Mouse (Mus musculus) heart, embryonic 15.5 days (tissue): ENCODE measurements at regions not wholly inside any gene's neighbourhood (a gene's known extent, or its start where the extent isn't known, plus 50 kb on each side); places are given as distances from the start of the nearest gene placed in this dataset.

Experiments
- ATAC-seq: fragments of 200-750 bp; cut with Nextera tagmentation; replicated peaks from 2 replicates; pipeline ENCODE4 v1.8.0; 2017; ENCODE audit warnings: low read depth, moderate TSS enrichment; ENCODE audit not compliant: insufficient number of reproducible peaks, insufficient read depth, low FRiP score
- H3K27ac ChIP-seq: fragments of 300-500 bp; sonication (generic); 2 replicates; pipeline ENCODE4 v1.5.1; 2015; ENCODE audit warnings: mild to moderate bottlenecking, inconsistent platforms
- H3K27me3 ChIP-seq: fragments of 300-500 bp; sonication (generic); 2 replicates; pipeline ENCODE4 v1.6.1; 2015; ENCODE audit warnings: inconsistent platforms
- H3K36me3 ChIP-seq: fragments of 300-500 bp; sonication (generic); 2 replicates; pipeline ENCODE4 v1.6.1; 2015; ENCODE audit warnings: mild to moderate bottlenecking, inconsistent platforms
- H3K4me1 ChIP-seq: fragments of 300-500 bp; sonication (generic); replicated peaks from 2 replicates; pipeline ENCODE4 v1.6.1; 2015; ENCODE audit warnings: inconsistent platforms
- H3K4me2 ChIP-seq: fragments of 300-500 bp; sonication (generic); 2 replicates; pipeline ENCODE4 v1.6.1; 2015; ENCODE audit warnings: inconsistent platforms, mild to moderate bottlenecking, moderate library complexity
- H3K4me3 ChIP-seq: fragments of 300-500 bp; sonication (generic); 2 replicates; pipeline ENCODE4 v1.5.1; 2015; ENCODE audit warnings: mild to moderate bottlenecking, inconsistent platforms
- H3K9ac ChIP-seq: fragments of 300-500 bp; sonication (generic); 2 replicates; pipeline ENCODE4 v1.6.1; 2015; ENCODE audit warnings: mild to moderate bottlenecking, inconsistent platforms
- H3K9me3 ChIP-seq: fragments of 300-500 bp; sonication (generic); replicated peaks from 2 replicates; pipeline ENCODE4 v1.6.1; 2016; ENCODE audit warnings: inconsistent platforms
- WGBS: fragments of 180-500 bp; shearing (Covaris S2); methylation state at CpG from one replicate; pipeline ENCODE4 v1.1.7; 2015; ENCODE audit warnings: mixed read lengths; 5-methylcytosine and 5-hydroxymethylcytosine counted together

DNA sequence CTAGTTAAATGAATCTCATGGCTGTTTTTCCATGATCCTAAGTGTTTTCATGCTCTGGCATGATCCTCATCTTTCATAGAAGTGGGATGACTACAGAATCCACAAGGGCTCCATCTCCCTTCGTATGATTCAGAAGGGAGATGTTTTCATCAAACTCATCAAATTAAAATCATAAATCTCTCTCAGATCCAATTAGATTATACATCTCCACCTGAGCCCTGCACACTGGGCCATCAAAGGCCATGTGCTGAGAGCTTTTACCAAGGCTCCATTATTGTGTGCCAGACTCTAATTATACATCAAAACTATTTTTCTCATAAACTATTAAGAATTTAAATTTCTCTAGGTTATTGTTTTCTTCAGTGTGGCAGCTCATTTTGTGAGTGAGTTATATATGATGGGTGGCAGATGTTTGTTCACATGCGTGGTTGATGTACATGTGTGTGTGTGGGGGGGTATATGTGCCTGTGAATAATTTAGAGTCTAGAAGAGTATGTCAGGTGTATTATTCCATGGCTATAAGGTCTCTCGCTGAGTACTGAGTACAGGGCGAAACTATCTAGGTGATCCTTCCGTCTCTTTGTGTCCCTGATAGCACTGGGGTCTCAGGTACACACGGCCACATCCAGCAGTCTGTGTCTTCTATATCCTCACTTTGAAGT, 278.4 kb downstream of the Fat4 start:
- no peaks in the 10 kb centered on the region for H3K9me3 ChIP-seq
- ATAC-seq = no peak
- H3K4me2 ChIP-seq = no peak overlapping the region
- no peaks in the 10 kb centered on the region for H3K27me3 ChIP-seq
- H3K9ac ChIP-seq = no peak overlapping the region
- WGBS = 79% methylated on average over 6 of the region's 6 CpGs
- no peaks in the 10 kb centered on the region for H3K36me3 ChIP-seq
- no peaks in the 10 kb centered on the region for H3K4me1 ChIP-seq
- no peak overlapping the region for H3K4me3 ChIP-seq
- H3K27ac ChIP-seq = no peak overlapping the region

- Histone ChIP-seq H3K27me3 (no peaks in the 10 kb centered on the region), H3K4me2 (no peak overlapping the region), H3K9me3 (no peaks in the 10 kb centered on the region), H3K4me3 (no peak overlapping the region), H3K36me3 (no peaks in the 10 kb centered on the region), H3K27ac (no peak overlapping the region), H3K9ac (no peak overlapping the region), H3K4me1 (no peaks in the 10 kb centered on the region)
- no peak for ATAC-seq
- WGBS = 49% methylated on average over 3 of the region's 3 CpGs
These were observed 295.9 kb downstream of the Fat4 start for GRCm38 (mm10) chr3:39182646-39183045.

- 86% methylated on average over 6 of the region's 6 CpGs for WGBS
- no peak for ATAC-seq
- Histone ChIP-seq H3K9me3 (no peaks in the 10 kb centered on the region), H3K4me1 (no peaks in the 10 kb centered on the region), H3K4me2 (no peak overlapping the region), H3K4me3 (no peak overlapping the region), H3K9ac (no peak overlapping the region), H3K27me3 (no peaks in the 10 kb centered on the region), H3K27ac (no peak overlapping the region), H3K36me3 (no peaks in the 10 kb centered on the region)
These were observed 308.4 kb downstream of the Fat4 start for GRCm38 (mm10) chr3:39195102-39195501.

- Histone ChIP-seq H3K4me2 (no peak overlapping the region), H3K4me1 (no peaks in the 10 kb centered on the region), H3K36me3 (no peaks in the 10 kb centered on the region), H3K9ac (no peak overlapping the region), H3K9me3 (no peaks in the 10 kb centered on the region), H3K27me3 (no peaks in the 10 kb centered on the region), H3K27ac (no peak overlapping the region), H3K4me3 (no peak overlapping the region)
- ATAC-seq = no peak
- 66% methylated on average over 7 of the region's 7 CpGs for WGBS
These were observed 315.9 kb downstream of the Fat4 start for GRCm38 (mm10) chr3:39202662-39203061.

DNA sequence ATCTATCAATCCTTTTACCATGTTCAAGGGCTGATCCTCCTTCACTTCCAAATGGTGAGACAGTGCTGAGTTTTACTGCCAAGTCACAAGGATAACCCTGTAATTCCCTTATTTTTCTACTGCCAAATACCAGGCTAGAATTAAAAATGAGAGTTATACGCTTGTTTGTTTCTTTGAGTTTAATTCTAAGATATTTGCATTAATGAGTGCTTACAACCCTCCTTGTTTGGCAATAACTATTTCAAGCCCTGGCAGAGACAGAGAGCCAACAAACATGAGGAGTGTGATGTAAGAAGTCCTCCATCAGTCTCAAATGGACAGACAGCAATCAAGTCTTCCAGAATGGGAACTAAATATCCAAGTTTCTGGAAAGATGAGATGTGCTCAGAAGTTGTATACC, 321.9 kb downstream of the Fat4 start:
- Histone ChIP-seq H3K36me3 (no peaks in the 10 kb centered on the region), H3K9ac (no peak overlapping the region), H3K4me3 (no peak overlapping the region), H3K4me2 (no peak overlapping the region), H3K27ac (no peak overlapping the region), H3K9me3 (no peaks in the 10 kb centered on the region), H3K27me3 (no peaks in the 10 kb centered on the region), H3K4me1 (0 out of 2 replicates have a peak, but pooled peaks cover 5% of the 10 kb centered on the region)
- no peak for ATAC-seq
- 88% methylated on average over 1 of the region's 1 CpGs for whole genome bisulfite sequencing

- Histone ChIP-seq H3K4me1 (0 out of 2 replicates have a peak, but pooled peaks cover 5% of the 10 kb centered on the region), H3K9ac (no peak overlapping the region), H3K4me2 (no peak overlapping the region), H3K36me3 (no peaks in the 10 kb centered on the region), H3K27ac (no peak overlapping the region), H3K9me3 (no peaks in the 10 kb centered on the region), H3K27me3 (no peaks in the 10 kb centered on the region), H3K4me3 (no peak overlapping the region)
- 78% methylated on average over 8 of the region's 8 CpGs for WGBS
- no peak for ATAC-seq
These were observed 322.8 kb downstream of the Fat4 start for GRCm38 (mm10) chr3:39209382-39210165.

GRCm38 (mm10) chr3:39211670-39212069, 324.9 kb downstream of the Fat4 start:
- no peak for ATAC-seq
- 36% methylated on average over 5 of the region's 5 CpGs for whole genome bisulfite sequencing
- Histone ChIP-seq H3K27me3 (no peaks in the 10 kb centered on the region), H3K9me3 (no peaks in the 10 kb centered on the region), H3K36me3 (no peaks in the 10 kb centered on the region), H3K27ac (no peak overlapping the region), H3K9ac (no peak overlapping the region), H3K4me2 (no peak overlapping the region), H3K4me3 (no peak overlapping the region), H3K4me1 (0 out of 2 replicates have a peak, but pooled peaks cover 5% of the 10 kb centered on the region)

GRCm38 (mm10) chr3:39220011-39220706, 333.4 kb downstream of the Fat4 start:
- 41% methylated on average over 10 of the region's 10 CpGs for WGBS

GRCm38 (mm10) chr3:39220707-39221034, 333.9 kb downstream of the Fat4 start:
- Histone ChIP-seq H3K36me3 (no peaks in the 10 kb centered on the region), H3K9me3 (no peaks in the 10 kb centered on the region), H3K4me2 (no peak overlapping the region), H3K27ac (peak overlapping the region; percentile 73), H3K9ac (no peak overlapping the region), H3K4me3 (no peak overlapping the region), H3K27me3 (no peaks in the 10 kb centered on the region), H3K4me1 (no peaks in the 10 kb centered on the region)
- peak; percentile 47; the same call in 1 of the 2 replicates for ATAC-seq
- 32% methylated on average over 2 of the region's 2 CpGs for WGBS

More at GRCm38 (mm10) chr3:39220011-39220706, 333.4 kb downstream of the Fat4 start:
- H3K4me1 ChIP-seq = no peaks in the 10 kb centered on the region
- H3K4me2 ChIP-seq = peak overlapping the region; percentile 27
- no peak overlapping the region for H3K4me3 ChIP-seq
- H3K36me3 ChIP-seq = no peaks in the 10 kb centered on the region
- peak; percentile 83 for ATAC-seq
- no peak overlapping the region for H3K9ac ChIP-seq
- no peaks in the 10 kb centered on the region for H3K27me3 ChIP-seq
- peak overlapping the region; percentile 73 for H3K27ac ChIP-seq
- no peaks in the 10 kb centered on the region for H3K9me3 ChIP-seq

GRCm38 (mm10) chr3:39222059-39222458, 335.3 kb downstream of the Fat4 start:
- no peaks in the 10 kb centered on the region for H3K27me3 ChIP-seq
- no peak overlapping the region for H3K27ac ChIP-seq
- 78% methylated on average over 4 of the region's 4 CpGs for WGBS
- H3K9ac ChIP-seq = no peak overlapping the region
- no peaks in the 10 kb centered on the region for H3K9me3 ChIP-seq
- no peaks in the 10 kb centered on the region for H3K4me1 ChIP-seq
- no peaks in the 10 kb centered on the region for H3K36me3 ChIP-seq
- no peak for ATAC-seq
- H3K4me3 ChIP-seq = no peak overlapping the region
- no peak overlapping the region for H3K4me2 ChIP-seq

DNA sequence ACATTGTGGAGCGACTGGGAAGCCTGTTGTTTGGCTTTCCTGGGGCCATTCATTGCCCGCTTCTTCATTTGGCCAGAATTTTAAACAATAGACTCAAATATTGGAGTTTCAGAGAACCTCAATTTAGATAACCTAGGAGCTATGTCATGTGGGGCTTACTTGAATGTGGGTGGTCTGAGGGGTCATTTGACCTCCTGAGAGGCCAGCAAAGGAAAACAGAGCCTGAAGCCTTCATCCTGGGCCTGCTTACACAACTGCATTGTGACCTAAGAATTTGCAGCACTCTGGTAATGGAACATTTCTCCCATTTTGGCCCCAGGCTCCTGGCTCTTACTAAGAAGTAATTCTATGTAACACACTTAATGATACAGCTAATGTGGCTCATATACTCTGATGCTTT, 348.2 kb downstream of the Fat4 start:
- ATAC-seq = no peak

More for the DNA sequence above, 348.2 kb downstream of the Fat4 start:
- Histone ChIP-seq H3K27me3 (no peaks in the 10 kb centered on the region), H3K36me3 (no peaks in the 10 kb centered on the region), H3K9me3 (no peaks in the 10 kb centered on the region), H3K27ac (no peak overlapping the region), H3K9ac (no peak overlapping the region), H3K4me3 (no peak overlapping the region), H3K4me2 (no peak overlapping the region), H3K4me1 (no peaks in the 10 kb centered on the region)
- 67% methylated on average over 2 of the region's 2 CpGs for WGBS
